Comparison of ENCODE assay signal across 8 mouse cellular contexts in the genomic region with DNA sequence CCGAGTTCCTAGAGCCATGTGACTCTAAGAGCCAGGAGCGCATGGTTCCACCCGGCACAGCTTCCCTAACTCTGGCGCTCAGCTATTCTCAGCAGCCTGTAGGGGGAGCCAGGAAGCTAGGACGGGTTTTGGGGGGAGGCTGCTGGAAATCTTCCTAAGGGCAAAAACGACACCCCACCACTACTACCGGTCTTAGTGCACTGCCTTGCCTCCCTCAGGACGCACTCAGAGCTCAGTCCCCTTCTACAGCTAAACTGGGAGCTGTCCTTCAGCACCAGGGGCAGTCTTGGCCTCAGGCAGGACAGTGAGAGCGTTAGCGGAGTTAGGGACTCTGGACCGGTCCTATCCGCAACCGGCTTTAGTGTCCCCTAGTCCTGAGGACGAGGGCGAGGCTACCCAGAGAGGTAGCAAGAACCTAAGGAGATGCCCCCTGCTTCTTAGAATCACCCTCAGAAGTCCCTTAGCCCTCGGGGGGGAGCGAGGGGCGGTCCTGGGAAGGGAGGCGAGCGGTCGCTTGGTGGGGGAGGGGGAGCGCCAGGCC. TPM values are rescaled to one million over a fixed set of nuclear protein-coding genes. Genes with fewer than 3 reads are reported as not detected.
DNase-seq lines count a peak whose midpoint lies in the region; ATAC-seq and TF ChIP-seq lines count a peak whose summit lies in the region.

No protein-coding gene starts in this region.

- H3K36me3 ChIP-seq in embryonic facial prominence, embryonic 15.5 days, result no peaks in the 10 kb centered on the region

- intact Hi-C loops in heart, postnatal 36 days (cut with DNase I), result no loop called here

- no peak overlapping the region for H3K9ac ChIP-seq in embryonic facial prominence, embryonic 15.5 days

- DNase-seq in ES-CJ7 (ENCODE audit: low read depth, low spot score), result peak; percentile 88
- DNase-seq in brain, embryonic 14.5 days (ENCODE audit: low read depth), result peak; percentile 87
- DNase-seq in heart, postnatal 36 days, result peak; percentile 24 to 39
- peak; percentile 81 to 84 for DNase-seq in kidney, postnatal 4 days
- peak; percentile 12 for DNase-seq in lung, adult 2 months
- peak; percentile 32 for DNase-seq in ovary, postnatal 14 days (ENCODE audit: low spot score)
- DNase-seq in spleen, adult 12 weeks (ENCODE audit: low spot score), result no peak

- 22% methylated on average over 21 of the region's 22 CpGs for WGBS in embryonic facial prominence, embryonic 15.5 days
- 24% methylated on average over 21 of the region's 22 CpGs for WGBS in lung, adult 2 months

- peaks cover 50% of the 10 kb centered on the region for H3K27me3 ChIP-seq in embryonic facial prominence, embryonic 15.5 days

- no peak for ATAC-seq in embryonic facial prominence, embryonic 15.5 days (ENCODE audit: insufficient number of reproducible peaks, low FRiP score, low TSS enrichment, low read depth)

- 0 out of 2 replicates have a peak, but pooled peaks cover 5% of the 10 kb centered on the region for H3K4me1 ChIP-seq in embryonic facial prominence, embryonic 15.5 days
- H3K4me1 ChIP-seq in lung, adult 2 months (ENCODE audit: control insufficient read depth, insufficient read depth, low read length), result no peaks in the 10 kb centered on the region

- H3K9me3 ChIP-seq in embryonic facial prominence, embryonic 15.5 days (replicated peaks), result no peaks in the 10 kb centered on the region

- TF ChIP-seq POLR2A in brain, embryonic 14.5 days (IDR thresholded peaks at IDR 0.05; ENCODE audit: borderline replicate concordance, extremely low read depth, insufficient read depth, insufficient read length, poor library complexity, severe bottlenecking), result no peak
- TF ChIP-seq POLR2A in lung, adult 2 months (IDR thresholded peaks at IDR 0.05; ENCODE audit: borderline replicate concordance, extremely low read depth, low read depth, low read length), result no peak

- H3K4me2 ChIP-seq in embryonic facial prominence, embryonic 15.5 days (replicated peaks), result peak overlapping the region; percentile 71

- peak; percentile 66 for TF ChIP-seq CTCF in brain, embryonic 14.5 days (IDR thresholded peaks at IDR 0.05; ENCODE audit: borderline replicate concordance, extremely low read depth, insufficient read depth, insufficient read length)
- TF ChIP-seq CTCF in lung, adult 2 months (IDR thresholded peaks at IDR 0.05; ENCODE audit: insufficient read depth, low read length), result no peak

- H3K4me3 ChIP-seq in embryonic facial prominence, embryonic 15.5 days (replicated peaks), result peak overlapping the region; percentile 53
- H3K4me3 ChIP-seq in lung, adult 2 months (replicated peaks; ENCODE audit: extremely low read depth, low read depth, low read length), result no peak overlapping the region

- H3K27ac ChIP-seq in embryonic facial prominence, embryonic 15.5 days (replicated peaks), result no peak overlapping the region

RNA-seq across cellular contexts. Expression of a gene that starts 1.4 kb away (rescaled TPM):
- 6.6 and 9.0 TPM in 2 replicates for polyA plus RNA-seq in brain, embryonic 14.5 days (2012; rRNA removed)
- 0.39 and 0.47 TPM in 2 replicates for polyA plus RNA-seq in embryonic facial prominence, embryonic 15.5 days (2015; fragmentation: Nextera tagmentation; extraction: Ambion mirVana)
- not detected for total RNA-seq in heart, postnatal 36 days (2021)
- polyA plus RNA-seq in lung, adult 2 months (2012; rRNA removed), result 2.2 and 3.4 TPM in 2 replicates
